Mouse (Mus musculus) kidney, postnatal 25 days (tissue): Measurements from ENCODE around the gene Dtl.
"Not testable (repeated sequence)": the region's sequence is repeated elsewhere in the genome, so short reads cannot be mapped to it uniquely, and the experiment has no call there.

ENCODE experiments used
- DNase-seq, 2 experiments: peaks; one replicate each; pipeline ENCODE4 v3.0.0; 2021; ENCODE audit warnings: mixed read lengths in 2 of 2

Dtl gene

DNA sequence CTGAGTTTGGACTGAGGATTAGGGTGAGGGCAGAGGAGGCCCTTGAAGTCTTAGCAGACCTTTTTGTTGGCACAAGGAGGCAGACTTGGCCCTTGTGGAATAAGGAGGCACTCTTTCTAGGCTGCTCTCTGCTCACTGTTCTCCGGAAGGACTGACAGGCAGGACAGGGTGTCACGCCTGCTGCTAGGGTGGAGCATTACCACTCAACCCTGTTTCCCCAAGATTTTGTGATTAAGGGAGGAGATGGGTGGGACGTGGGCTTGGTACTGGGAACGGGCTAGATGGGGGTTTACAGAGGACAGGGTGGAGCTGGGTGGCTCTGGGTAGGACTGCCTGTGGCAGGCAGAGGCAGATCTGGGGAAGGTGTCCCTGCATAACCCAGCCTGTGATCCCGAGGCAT is 57.4 kb downstream of the Dtl start:
- DNase-seq, result no peak

DNA sequence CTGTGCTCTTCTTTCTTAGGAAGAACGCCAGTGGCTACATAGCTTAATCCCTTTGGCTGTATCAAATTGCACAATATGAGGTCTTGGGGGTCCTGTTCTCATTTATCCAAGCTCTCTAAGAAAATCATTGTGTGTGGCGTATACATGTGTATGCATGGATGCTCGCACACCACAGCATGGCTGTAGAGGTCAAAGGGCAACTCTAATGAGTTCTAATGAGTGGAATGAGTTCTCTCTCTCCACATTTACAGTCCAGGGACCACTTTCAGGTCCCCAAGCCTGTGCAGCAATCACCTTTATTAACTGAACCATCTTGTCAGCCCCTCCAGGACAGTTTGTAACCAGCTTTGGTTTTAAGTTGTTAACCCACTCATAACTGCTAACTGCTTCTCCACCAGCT is 58.3 kb downstream of the Dtl start:
- DNase-seq, result no peak

DNA sequence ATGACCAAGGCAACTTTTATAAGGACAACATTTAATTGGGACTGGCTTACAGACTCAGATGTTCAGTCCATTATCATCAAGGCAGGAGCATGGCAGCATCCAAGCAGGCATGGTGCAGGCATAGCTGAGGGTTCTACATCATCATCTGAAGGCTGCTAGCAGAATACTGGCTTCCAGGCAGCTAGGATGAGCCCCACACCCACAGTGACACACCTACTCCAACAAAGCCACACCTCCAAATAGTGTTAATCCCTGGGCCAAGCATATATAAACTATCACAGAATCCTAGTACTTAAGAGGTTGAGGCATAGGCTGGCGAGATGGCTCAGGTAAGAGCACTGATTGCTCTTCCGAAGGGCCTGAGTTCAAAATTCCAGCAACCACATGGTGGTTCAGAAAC is 59.0 kb downstream of the Dtl start:
- not testable (repeated sequence) for DNase-seq

DNA sequence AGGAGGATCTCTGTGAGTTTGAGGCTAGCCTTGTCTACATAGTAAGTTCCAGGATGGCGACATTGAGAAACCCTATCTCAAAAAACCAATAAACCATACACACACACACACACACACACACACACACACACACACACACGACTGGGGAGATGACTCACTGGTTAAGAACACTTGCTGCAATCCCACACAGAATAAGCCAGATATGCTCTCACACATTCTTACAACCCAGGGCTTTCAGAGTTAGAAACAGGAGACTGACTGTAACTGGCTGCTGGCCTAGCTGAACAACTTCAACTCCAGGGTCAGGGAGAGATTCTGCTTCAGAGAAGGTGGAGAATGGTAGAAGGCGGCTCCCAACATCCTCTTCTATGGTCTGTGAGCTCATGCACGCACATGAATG is 62.1 kb downstream of the Dtl start:
- no peak for DNase-seq

DNA sequence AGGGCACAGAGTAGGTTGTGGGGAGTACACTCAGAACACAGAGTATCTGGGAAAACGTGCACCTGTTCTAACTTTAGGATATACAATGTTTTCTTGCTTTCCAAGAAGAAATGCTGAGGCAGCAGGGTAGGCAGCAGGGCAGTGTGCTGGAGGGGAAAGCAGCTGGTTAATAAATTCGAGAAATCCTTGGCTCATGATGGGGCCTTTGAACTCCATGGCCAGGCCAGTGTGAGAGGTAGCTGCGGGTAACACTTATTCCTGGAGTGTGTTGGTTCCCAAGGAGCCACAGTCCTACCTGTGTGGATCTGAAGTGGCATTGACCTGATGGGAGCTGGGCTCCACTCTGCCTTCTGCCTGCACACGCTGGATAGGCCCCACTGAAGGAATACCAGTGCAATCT is 63.0 kb downstream of the Dtl start:
- DNase-seq, result peak; percentile 64 to 84

DNA sequence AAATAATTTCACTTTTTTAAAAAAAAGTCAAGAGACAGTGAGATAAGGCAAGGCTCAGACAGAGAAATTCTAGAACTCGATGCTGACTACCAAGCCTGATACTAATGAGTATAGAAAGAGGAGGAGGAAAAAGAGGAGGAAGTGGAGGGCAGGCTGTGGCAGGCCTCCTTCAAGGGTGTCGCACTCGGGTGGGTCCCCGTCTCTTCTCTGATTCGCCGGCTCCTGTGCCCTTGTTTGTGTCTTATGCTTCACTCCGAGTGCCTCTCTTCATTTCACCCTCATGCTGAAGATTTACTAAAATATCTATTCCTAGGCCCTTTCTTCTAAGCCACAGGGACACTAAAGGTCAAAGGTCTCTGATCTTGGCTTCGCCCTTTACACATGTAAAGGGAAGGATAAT is 63.8 kb downstream of the Dtl start:
- no peak for DNase-seq

DNA sequence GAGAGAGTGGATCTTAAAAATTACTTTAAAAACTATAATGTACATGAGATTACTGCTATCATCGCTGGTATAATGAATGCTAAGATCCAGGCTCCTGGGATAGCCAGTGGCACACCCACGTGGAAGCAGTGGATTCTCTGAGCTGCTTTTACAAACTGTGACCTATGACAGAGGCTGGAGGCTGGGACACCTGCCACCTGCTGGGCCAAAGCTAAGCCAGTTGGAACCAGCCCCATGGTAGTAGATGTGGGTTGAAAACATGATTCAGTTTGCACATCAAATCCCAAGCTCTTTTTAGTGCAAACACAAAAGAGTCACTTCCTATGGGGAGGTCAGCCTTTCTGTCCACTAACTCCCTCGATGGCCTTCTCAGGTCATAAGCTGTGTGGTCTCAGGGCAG is 65.5 kb downstream of the Dtl start:
- DNase-seq, result peak; percentile 32 to 47

DNA sequence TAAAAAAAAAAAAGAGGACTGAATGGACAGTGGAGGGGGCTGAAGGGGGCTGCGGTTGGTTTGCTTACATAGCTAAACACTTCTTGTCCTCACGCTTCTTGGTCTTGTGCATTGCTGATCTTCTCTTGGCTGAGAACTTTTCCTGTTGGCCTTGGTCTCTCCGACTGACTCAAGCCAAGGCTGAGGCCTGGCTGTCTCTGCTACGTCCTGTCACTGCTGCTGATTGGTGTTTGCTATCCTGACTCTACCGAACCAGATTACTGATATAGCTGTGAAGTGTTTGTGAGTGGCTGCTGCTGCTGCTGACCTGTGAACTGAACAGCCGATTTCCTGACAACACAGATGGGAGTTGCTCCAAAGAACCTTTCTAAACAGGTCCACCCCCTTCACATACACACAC is 66.2 kb downstream of the Dtl start:
- DNase-seq, result no peak

DNA sequence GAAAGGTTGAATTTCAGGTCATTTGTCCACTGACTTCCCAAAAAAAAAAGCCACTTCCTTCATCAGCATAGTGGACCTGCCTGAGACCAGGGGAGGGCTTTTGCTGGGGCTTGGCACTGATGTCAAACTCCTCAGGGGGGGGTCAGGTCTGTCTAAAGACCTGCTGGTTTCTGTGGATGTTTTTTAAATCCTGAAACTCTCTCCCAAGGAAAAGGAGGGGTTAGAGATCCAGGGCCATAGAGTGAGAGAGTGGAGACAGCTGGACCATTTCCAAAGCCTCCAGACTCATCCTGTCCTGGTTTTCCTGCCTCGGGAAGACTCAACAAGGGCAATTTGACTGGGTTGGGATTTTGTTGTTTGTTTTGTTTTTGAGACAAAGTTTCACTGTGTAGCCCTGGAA is 68.6 kb downstream of the Dtl start:
- DNase-seq, result peak; percentile 60 to 61

DNA sequence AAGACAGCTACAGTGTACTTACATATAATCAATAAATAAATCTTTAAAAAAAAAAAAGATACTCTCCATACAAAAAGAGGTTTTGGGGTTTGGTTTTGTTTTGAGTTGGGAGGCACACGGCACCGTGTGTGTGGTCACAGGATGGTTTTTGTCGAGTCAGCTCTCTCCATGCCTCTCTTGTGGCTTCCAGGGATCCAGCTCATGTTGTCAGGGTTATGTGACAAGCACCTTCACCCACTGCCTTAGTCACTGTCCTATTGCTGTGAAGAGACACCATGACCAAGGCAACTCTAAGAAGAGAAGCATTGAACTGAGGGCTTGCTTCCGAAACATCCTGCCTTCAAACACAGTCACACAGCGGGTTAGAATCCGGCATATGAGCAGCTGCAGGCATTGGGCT is 75.7 kb downstream of the Dtl start:
- no peak for DNase-seq

DNA sequence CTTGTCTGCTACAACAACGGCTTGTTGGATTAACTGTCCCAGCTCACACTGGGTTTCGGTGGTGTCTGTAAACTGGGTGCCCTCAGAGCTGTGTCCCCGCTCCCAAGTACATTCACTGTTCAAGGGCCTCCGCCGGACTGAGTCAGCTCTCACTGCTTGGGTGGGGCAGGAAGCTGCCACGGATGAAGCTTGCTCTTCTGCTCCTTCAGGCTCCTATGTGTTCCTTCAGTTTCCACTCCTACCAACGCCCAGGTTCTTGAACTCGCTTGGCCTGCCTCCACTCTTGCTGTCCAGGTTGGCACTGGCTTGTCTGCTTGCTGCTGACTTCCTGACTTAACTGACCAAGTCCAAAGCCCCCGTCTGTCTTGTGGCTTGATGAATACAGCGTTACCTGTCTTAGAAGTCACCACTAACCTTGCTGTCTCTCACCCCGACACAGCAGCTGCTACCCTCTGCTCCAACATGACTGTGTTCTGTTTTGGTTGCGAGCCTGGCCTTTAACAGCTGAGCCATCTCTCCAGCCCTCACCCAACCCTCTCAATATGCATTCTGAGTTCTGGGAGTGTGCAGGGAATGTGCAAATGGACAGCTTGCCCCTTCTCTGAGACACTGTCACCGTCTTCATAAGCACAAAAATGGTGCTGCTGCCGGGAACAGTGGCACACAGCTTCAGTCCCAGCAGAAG is 76.9 kb downstream of the Dtl start:
- DNase-seq, result peak in 1 of 2 experiments; percentile 68

DNA sequence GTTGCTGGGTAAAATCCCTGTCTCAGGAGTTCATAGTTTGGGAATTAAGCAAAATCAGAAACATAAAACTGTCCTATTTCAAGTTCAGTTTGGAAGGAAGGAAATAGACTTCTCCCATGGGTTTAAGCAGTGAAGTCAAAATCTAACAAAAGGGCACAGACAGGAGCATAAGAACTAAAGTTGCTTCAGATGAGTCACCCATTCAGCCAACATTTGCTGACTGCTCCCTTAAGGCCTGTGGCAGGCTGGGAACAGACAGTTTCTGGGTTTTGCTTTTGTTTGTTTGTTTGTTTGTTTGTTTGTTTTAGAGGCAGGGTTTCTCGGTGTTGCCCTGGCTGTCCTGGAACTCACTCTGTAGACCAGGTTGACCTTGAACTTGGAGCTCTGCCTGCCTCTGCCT is 78.7 kb downstream of the Dtl start:
- no peak for DNase-seq

DNA sequence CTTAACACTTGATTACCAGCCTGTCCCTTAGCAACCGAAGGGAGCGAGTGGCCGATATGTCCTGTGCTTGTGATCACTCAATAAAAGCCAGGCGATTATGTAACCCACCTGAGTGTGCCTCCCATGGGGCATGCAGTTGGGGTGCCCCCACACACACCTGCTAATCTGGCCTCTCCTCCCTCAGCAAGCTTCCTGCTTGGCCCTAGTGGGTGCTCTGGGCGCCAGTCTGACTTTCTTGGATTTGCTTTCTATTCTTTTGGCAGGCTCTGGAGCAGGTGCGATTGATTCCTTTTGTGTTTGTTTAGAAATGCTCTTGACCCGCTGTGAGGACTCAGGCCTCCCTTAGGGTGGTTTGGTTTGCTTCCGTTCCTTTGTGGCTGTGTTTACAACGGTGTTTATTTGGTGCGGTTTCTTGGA is 80.3 kb downstream of the Dtl start:
- DNase-seq, result peak in 1 of 2 experiments; percentile 48

DNA sequence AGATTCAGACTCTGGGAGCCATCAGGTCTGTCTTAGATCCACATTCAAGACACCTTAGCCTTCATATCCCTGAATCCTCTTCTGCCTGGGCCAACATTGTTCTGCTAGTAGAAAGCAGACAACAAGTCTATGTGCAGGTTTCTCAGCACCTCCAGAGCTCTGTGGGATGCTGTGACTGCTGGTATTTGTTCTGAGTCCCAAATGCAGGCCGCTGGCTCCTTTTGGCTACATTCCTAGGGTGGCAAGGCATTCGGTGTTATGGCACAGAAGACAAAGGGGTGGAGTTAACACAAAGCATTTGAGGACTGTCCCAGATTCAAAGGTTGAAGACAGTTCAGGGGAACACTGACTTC is 81.1 kb downstream of the Dtl start:
- DNase-seq, result no peak

DNA sequence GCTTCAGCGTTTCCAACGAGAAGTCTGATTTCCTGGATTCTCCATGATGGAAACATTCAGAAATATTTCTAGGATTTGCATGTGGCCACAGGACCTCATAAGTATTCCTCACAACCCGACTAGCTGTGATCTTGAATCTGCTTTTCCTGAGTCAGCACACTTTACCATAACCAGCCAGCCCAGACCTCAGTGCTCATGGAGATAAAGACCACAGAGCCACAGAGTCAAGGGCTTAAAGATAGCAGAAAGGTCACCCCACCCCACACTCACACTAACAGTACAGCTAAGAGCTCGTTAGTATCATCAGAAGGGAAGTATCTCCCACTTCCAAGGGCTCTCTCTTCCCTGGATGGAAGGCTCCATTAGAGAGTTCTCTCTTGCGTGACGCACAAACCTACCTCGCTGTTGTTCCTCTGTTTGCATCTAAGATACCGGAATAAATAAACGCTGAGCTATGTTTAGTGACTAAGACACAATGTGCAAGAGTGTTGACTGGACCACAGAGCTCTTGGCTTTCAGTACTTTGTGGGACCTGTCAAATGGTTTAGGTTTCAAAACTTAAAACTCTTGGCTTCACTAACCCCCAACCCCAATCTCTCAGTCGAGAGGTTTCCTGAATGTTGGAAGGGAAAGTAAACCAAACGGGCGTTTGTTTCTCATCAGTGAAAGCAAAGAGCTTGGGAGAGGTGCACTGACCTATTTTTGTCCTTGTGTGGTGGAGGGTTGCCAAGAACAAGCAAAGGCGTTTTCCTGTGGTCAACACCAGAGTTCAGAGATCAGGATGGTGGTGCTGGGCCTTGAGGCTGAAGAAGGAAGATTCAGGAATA is 81.7 kb downstream of the Dtl start:
- peak; percentile 74 to 79 for DNase-seq

DNA sequence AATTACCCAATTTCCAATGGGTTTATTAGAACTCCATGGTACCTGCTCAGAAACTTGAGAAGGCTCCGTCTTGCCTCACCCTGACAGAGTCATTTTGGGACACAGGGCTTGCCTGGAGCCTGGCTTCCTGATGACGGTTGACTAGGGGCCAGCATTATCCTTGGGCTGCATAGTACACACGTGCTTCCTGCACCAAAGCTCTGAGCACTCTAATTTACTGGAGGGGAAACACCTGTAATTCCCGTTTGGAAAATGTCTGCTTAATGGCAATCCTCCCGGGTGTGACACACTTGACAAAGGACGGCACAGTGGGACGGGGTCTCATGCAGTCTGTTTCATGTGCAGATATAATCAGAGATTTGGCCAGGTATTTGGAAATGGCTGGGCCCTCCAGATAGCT is 84.9 kb downstream of the Dtl start:
- peak; percentile 51 to 80 for DNase-seq
